Mouse (Mus musculus): ENCODE data around the gene Fibin.

Gene Fibin

DNA sequence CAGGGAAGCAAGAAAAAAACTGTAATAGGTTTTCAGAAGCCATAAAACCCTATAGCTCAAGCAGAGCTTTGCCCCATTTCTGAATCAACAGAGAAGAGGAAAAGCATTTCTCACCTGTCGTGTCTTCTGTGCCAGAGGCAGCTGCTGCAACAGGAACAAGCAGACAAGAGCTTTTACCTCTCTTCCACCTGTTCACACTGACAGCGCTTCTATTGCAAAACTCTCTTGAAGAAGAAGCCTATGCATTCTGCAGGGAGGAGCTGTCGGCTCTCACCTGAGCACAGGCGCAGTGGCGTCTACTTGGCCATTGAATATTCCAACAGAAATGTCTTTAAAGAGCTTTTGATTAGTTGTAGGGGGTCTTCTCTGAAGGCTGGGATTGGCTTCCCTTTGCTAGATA, 48.9 kb downstream of the Fibin start:
- no peak for DNase-seq (ENCODE audit: low read depth)

DNA sequence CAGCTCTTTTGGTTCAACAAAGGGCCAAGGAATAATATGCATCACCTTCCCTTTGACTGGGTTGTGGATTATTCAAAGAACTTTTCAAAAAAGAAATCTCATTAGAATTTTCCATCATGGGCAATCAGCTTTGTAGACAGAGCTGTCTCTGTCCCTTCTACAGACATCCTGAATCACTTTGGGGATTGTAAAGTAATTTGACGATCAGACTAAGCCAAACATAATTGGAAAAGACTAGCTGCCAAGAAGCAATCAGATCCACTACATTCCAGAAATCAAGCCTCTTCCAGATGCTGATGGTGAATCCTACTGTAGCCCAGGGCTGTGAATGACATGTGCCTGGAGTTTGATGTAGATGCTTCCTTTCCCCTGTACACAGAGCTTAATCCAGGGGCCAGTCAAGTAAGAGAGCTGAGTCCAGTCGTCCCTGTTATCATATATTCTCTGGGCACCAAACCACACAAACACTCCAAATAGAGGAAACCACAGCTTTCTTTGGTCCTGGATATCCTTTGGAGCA, 49.6 kb downstream of the Fibin start:
- no peak for DNase-seq (ENCODE audit: low read depth)

All from c-Kit-positive CD71-positive TER-119-negative erythroid progenitor cells, embryonic 14.5 days (primary cell).